In genomic region chr9:75025689-75026088, GRCm38 (mm10) we compare ENCODE assay signal across 11 mouse cellular contexts. TPM values are rescaled to one million over a fixed set of nuclear protein-coding genes. Genes with fewer than 3 reads are reported as not detected.
DNase-seq lines count a peak whose midpoint lies in the region; ATAC-seq and TF ChIP-seq lines count a peak whose summit lies in the region.
"Had no signal": no experiment of that assay in that cellular context is flagged by ENCODE, and none has a peak within 500 bp of the region (broad histone marks: within the 10 kb centered on the region; RNA-seq: fewer than 3 reads in every experiment).

No protein-coding gene starts in this region.

- peak; percentile 65; the same call in 1 of the 2 replicates for ATAC-seq in frontal cortex, adult (ENCODE audit: low TSS enrichment)
- no peak for ATAC-seq in lung, postnatal 0 days
- ATAC-seq in megakaryocyte-erythroid progenitor cell, adult 5-6 weeks (replicated peaks; ENCODE audit: low FRiP score, low TSS enrichment, poor library complexity, severe bottlenecking): peak; percentile 74; the same call in 1 of the 2 replicates

- no peaks in the 10 kb centered on the region for H3K4me1 ChIP-seq in lung, postnatal 0 days (ENCODE audit: insufficient read depth, low read depth, low read length)
- H3K4me1 ChIP-seq: kidney, embryonic 15.5 days had no signal

- no peak for TF ChIP-seq EP300 in lung, postnatal 0 days (IDR thresholded peaks at IDR 0.05)

- 61% methylated on average over 6 of the region's 6 CpGs for WGBS in lung, postnatal 0 days

- no peak overlapping the region for H3K27ac ChIP-seq in lung, postnatal 0 days (ENCODE audit: low read length)
- H3K27ac ChIP-seq: heart, embryonic 15.5 days; kidney, embryonic 15.5 days had no signal

- no peak for DNase-seq in frontal cortex, postnatal 36 days (ENCODE audit: low spot score in 2 of 2)
- peak; percentile 41 for DNase-seq in lung, postnatal 0 days (ENCODE audit: low spot score)
- no peak for DNase-seq in lung, postnatal 14 days
- DNase-seq in ES-CJ7 (ENCODE audit: low read depth, low spot score): peak; percentile 74
- DNase-seq in frontal cortex, postnatal 25 days (ENCODE audit: low spot score in 2 of 2): no peak
- no peak for DNase-seq in gastrocnemius, postnatal 10 days
- DNase-seq: cerebellum, adult 18-20 months had no signal

- peaks cover 4% of the 10 kb centered on the region; the same call in 1 of the 2 replicates for H3K36me3 ChIP-seq in lung, postnatal 0 days (ENCODE audit: insufficient read depth, low read length)

- H3K9ac ChIP-seq in lung, postnatal 0 days (replicated peaks; ENCODE audit: low read depth): no peak overlapping the region
- H3K9ac ChIP-seq: heart, embryonic 15.5 days; kidney, embryonic 15.5 days had no signal

- H3K9me3 ChIP-seq in lung, postnatal 0 days (ENCODE audit: low read length): no peaks in the 10 kb centered on the region
- H3K9me3 ChIP-seq: heart, embryonic 15.5 days; kidney, embryonic 15.5 days had no signal

- H3K27me3 ChIP-seq in lung, postnatal 0 days (replicated peaks; ENCODE audit: insufficient read depth, low read length): no peaks in the 10 kb centered on the region
- H3K27me3 ChIP-seq: heart, embryonic 15.5 days; kidney, embryonic 15.5 days had no signal

- H3K4me3 ChIP-seq in lung, postnatal 0 days (ENCODE audit: low read depth, low read length): no peak overlapping the region
- H3K4me3 ChIP-seq: heart, embryonic 15.5 days; kidney, embryonic 15.5 days had no signal

- TF ChIP-seq CTCF in lung, postnatal 0 days (IDR thresholded peaks at IDR 0.05): peak; percentile 61

- no peak overlapping the region for H3K4me2 ChIP-seq in lung, postnatal 0 days (replicated peaks; ENCODE audit: low read depth, low read length)
- H3K4me2 ChIP-seq: heart, embryonic 15.5 days; kidney, embryonic 15.5 days had no signal

RNA-seq across cellular contexts. Expression of gene Arpp19, which starts 11.7 kb away (rescaled TPM):
- 248 and 254 TPM in 2 replicates for polyA plus RNA-seq in lung, postnatal 0 days (2015; fragmentation: Nextera tagmentation; extraction: Ambion mirVana)
- 180 and 239 TPM in 2 replicates for total RNA-seq in megakaryocyte-erythroid progenitor cell, adult 5-6 weeks (2014; fragmentation: Nextera tagmentation)
- 112 and 152 TPM in 2 replicates for total RNA-seq in megakaryocyte-erythroid progenitor cell, adult 5-6 weeks (2017)
- 100 to 1,000 TPM; 147 to 150 TPM for total RNA-seq in gastrocnemius, postnatal 10 days (2021)

RNA-seq across cellular contexts. Expression of gene Myo5a, which starts 45.1 kb away (rescaled TPM):
- 3.2 and 3.6 TPM in 2 replicates for polyA plus RNA-seq in lung, postnatal 0 days (2015; fragmentation: Nextera tagmentation; extraction: Ambion mirVana)
- 7.5 and 10.4 TPM in 2 replicates for total RNA-seq in megakaryocyte-erythroid progenitor cell, adult 5-6 weeks (2014; fragmentation: Nextera tagmentation)
- total RNA-seq in megakaryocyte-erythroid progenitor cell, adult 5-6 weeks (2017): 14.4 and 22.2 TPM in 2 replicates
- 10 to 100 TPM; 18.5 to 27.8 TPM for total RNA-seq in gastrocnemius, postnatal 10 days (2021)

Comparison
In these comparisons a context has a peak if more than half of its experiments do, and no peak if none do; other contexts are left out.
1. DNase-seq: peak in lung, postnatal 0 days (single experiment) and ES-CJ7 (single experiment); none in frontal cortex, postnatal 36 days (0 of 2), lung, postnatal 14 days (single experiment), frontal cortex, postnatal 25 days (0 of 2) and gastrocnemius, postnatal 10 days (single experiment).